Mouse (Mus musculus): ENCODE data around the gene 1700029F12Rik.

DNA sequence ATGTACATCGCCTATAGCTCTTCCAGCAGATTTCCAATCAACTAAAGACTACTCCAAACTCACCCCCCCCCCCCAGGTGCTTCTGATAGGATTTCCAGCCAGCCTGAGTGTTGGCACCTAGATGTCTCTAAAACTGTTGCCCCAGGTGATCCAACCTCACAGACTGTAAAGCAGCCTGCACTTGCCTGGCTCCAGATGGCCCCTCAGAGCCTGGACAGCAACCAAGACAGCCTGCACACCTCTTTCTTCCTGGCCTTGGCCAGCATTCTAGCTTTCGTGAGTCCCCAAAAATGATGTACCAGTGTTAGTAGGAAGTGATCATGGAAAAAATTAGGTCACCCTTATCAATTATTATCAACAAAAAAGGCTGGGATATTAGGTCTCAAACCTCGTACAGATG is 16.5 kb downstream of the 1700029F12Rik start:
- TF ChIP-seq CTCF (IDR thresholded peaks at IDR 0.05; ENCODE audit: low read depth) (no peak), EP300 (IDR thresholded peaks at IDR 0.05; ENCODE audit: low read depth) (no peak)

Measured in heart, postnatal 0 days (tissue).